Mouse (Mus musculus): ENCODE results near the gene Ddx24. TPM values are rescaled to one million over a fixed set of nuclear protein-coding genes. Genes with fewer than 3 reads are reported as not detected.

The Ddx24 gene
- total and polyA plus RNA-seq, 3 experiments = 76.2 to 125 (median 83.0) TPM

DNA sequence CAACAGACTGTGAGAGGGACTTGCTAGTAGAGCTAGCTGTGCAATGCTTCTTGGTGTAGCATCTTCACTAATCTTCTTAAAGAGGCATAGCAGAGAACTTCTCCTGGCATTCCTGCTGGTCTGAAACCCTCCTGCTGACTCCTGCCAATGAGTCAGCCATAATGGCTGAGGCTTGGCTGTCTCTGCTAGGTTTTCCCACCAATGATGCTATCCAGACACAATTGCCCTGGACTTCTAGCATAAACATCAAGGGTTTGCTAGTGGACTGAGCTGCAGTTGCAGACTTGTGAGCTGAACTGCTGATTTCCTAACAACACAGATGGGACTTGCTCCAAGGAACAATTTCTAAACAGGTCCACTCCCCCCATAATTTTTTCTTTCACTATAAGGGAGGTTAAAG, 27.7 kb upstream of the Ddx24 start:
- no peak overlapping the region for H3K4me3 ChIP-seq (replicated peaks in 1 of 3; ENCODE audit: low read depth in 2 of 3, low read length in 2 of 3, poor library complexity in 1 of 3)
- no peak overlapping the region for H3K27ac ChIP-seq (ENCODE audit: insufficient read depth, low read depth)
- DNase-seq (ENCODE audit: extremely low read depth) = no peak
- TF ChIP-seq HCFC1 (IDR thresholded peaks at IDR 0.05; ENCODE audit: low read depth, low read length) (no peak), CHD1 (IDR thresholded peaks at IDR 0.05; ENCODE audit: low read depth, low read length) (no peak)
- H3K4me1 ChIP-seq (ENCODE audit: control insufficient read depth in 1 of 2, insufficient read depth in 2 of 2) = no peaks in the 10 kb centered on the region
- dilution Hi-C loops (cut with MboI; ENCODE audit: extremely low pct_ligation_motif_present, extremely low pct_unique_long_range_greater_than_20kb, low sequenced_read_pairs) = no loop called here
- peaks cover 3% of the 10 kb centered on the region for H3K9me3 ChIP-seq (replicated peaks; ENCODE audit: low read length)
- H3K36me3 ChIP-seq (replicated peaks in 1 of 2; ENCODE audit: control insufficient read depth in 1 of 2, insufficient read depth in 1 of 2, low read length in 1 of 2) = no peaks in the 10 kb centered on the region
- in situ Hi-C loops (cut with MboI; ENCODE audit: low pct_ligation_motif_present, low pct_unique_long_range_greater_than_20kb, low sequenced_read_pairs) = no loop called here
- H3K79me2 ChIP-seq (replicated peaks; ENCODE audit: control insufficient read depth, extremely low read depth, insufficient read depth, poor library complexity, severe bottlenecking) = no peaks in the 10 kb centered on the region
- H3K4me2 ChIP-seq (ENCODE audit: insufficient read depth, low read depth, poor library complexity, severe bottlenecking) = no peak overlapping the region
- H3K27me3 ChIP-seq (replicated peaks) = peaks cover 30% of the 10 kb centered on the region
- no peak overlapping the region for H3K9ac ChIP-seq (ENCODE audit: insufficient read depth, low read depth)

DNA sequence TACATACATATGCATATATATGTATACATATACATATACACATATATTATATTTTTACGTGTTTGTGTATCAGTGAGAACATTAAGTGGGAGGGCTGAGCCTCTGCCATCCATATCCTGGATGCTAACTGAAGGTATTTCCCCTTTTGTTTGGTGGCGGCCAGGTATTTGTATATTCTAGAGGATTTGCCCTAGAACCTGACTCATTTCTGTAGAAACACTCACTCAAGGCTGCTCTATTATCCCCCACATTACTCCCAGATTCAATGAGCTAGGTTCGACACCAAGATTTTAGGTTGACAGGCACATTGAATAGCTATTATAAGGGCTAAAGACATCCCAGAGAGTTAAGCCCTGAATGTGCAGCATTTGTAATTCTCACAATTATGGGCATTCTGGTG, 19.4 kb upstream of the Ddx24 start:
- Histone ChIP-seq H3K36me3 (replicated peaks in 1 of 2; ENCODE audit: control insufficient read depth in 1 of 2, insufficient read depth in 1 of 2, low read length in 1 of 2) (peaks cover 7 to 25% of the 10 kb centered on the region in 2 experiments), H3K9ac (ENCODE audit: insufficient read depth, low read depth) (no peak overlapping the region), H3K4me1 (ENCODE audit: control insufficient read depth in 1 of 2, insufficient read depth in 2 of 2) (peaks cover 16 to 39% of the 10 kb centered on the region in 2 experiments), H3K79me2 (replicated peaks; ENCODE audit: control insufficient read depth, extremely low read depth, insufficient read depth, poor library complexity, severe bottlenecking) (no peaks in the 10 kb centered on the region), H3K4me3 (replicated peaks in 1 of 3; ENCODE audit: low read depth in 2 of 3, low read length in 2 of 3, poor library complexity in 1 of 3) (no peak overlapping the region), H3K27ac (ENCODE audit: insufficient read depth, low read depth) (no peak overlapping the region), H3K4me2 (ENCODE audit: insufficient read depth, low read depth, poor library complexity, severe bottlenecking) (peak overlapping the region; percentile 16; the same call in 1 of the 2 replicates), H3K27me3 (replicated peaks) (peaks cover 5% of the 10 kb centered on the region), H3K9me3 (replicated peaks; ENCODE audit: low read length) (no peaks in the 10 kb centered on the region)
- TF ChIP-seq MAX (IDR thresholded peaks at IDR 0.05; ENCODE audit: low read length) (no peak), MXI1 (IDR thresholded peaks at IDR 0.05; ENCODE audit: low read depth, low read length) (no peak), GABPA (IDR thresholded peaks at IDR 0.05; ENCODE audit: insufficient replicate concordance, low read depth, low read length) (no peak), ZNF384 (IDR thresholded peaks at IDR 0.05; ENCODE audit: low read depth, low read length) (no peak), E2F4 (IDR thresholded peaks at IDR 0.05; ENCODE audit: insufficient replicate concordance, low read depth, low read length) (no peak), ZMIZ1 (IDR thresholded peaks at IDR 0.05; ENCODE audit: low read depth, low read length) (no peak), NELFE (IDR thresholded peaks at IDR 0.05; ENCODE audit: low read depth, low read length) (no peak), USF2 (conservative IDR thresholded peaks at IDR 0.05; ENCODE audit: low read depth, low read length) (no peak), UBTF (IDR thresholded peaks at IDR 0.05; ENCODE audit: low read depth, low read length) (no peak), HCFC1 (IDR thresholded peaks at IDR 0.05; ENCODE audit: low read depth, low read length) (no peak), MYC (IDR thresholded peaks at IDR 0.05; ENCODE audit: low read depth, low read length) (no peak), RCOR1 (conservative IDR thresholded peaks at IDR 0.05; ENCODE audit: low read depth, low read length) (no peak), SIN3A (IDR thresholded peaks at IDR 0.05; ENCODE audit: low read length) (no peak), KAT2A (IDR thresholded peaks at IDR 0.05; ENCODE audit: insufficient replicate concordance, low read length) (no peak), CHD2 (IDR thresholded peaks at IDR 0.05; ENCODE audit: low read length) (no peak), RAD21 (IDR thresholded peaks at IDR 0.05; ENCODE audit: low read depth, low read length) (no peak), MEF2A (IDR thresholded peaks at IDR 0.05; ENCODE audit: borderline replicate concordance, low read depth, low read length) (no peak), POLR2A (IDR thresholded peaks at IDR 0.05; ENCODE audit: low read depth, low read length) (no peak), TCF12 (IDR thresholded peaks at IDR 0.05; ENCODE audit: low read depth, low read length) (no peak), CHD1 (IDR thresholded peaks at IDR 0.05; ENCODE audit: low read depth, low read length) (no peak), TBP (conservative IDR thresholded peaks at IDR 0.05; ENCODE audit: low read depth, low read length) (no peak), POLR2AphosphoS2 (IDR thresholded peaks at IDR 0.05; ENCODE audit: low read depth, low read length) (no peak), ZC3H11A (IDR thresholded peaks at IDR 0.05; ENCODE audit: low read depth, low read length) (no peak), NRF1 (IDR thresholded peaks at IDR 0.05; ENCODE audit: low read depth, low read length) (no peak), IRF4 (IDR thresholded peaks at IDR 0.05; ENCODE audit: low read depth, low read length) (peak; percentile 92), USF1 (IDR thresholded peaks at IDR 0.05; ENCODE audit: low read depth, low read length) (no peak), MAFK (IDR thresholded peaks at IDR 0.05; ENCODE audit: insufficient replicate concordance, low read length) (no peak), SMC3 (IDR thresholded peaks at IDR 0.05; ENCODE audit: low read depth, low read length) (no peak), MAZ (IDR thresholded peaks at IDR 0.05; ENCODE audit: low read depth, low read length) (no peak), EP300 (IDR thresholded peaks at IDR 0.05; ENCODE audit: low read length) (peak; percentile 71), JUND (conservative IDR thresholded peaks at IDR 0.05; ENCODE audit: low read depth, low read length) (peak; percentile 91), JUN (IDR thresholded peaks at IDR 0.05; ENCODE audit: insufficient read depth, low read depth, low read length) (peak; percentile 67), ETS1 (conservative IDR thresholded peaks at IDR 0.05; ENCODE audit: low read depth, low read length) (no peak; the same call in 1 of the 2 replicates), BHLHE40 (IDR thresholded peaks at IDR 0.05; ENCODE audit: low read depth, low read length) (0 out of 2 replicates have a peak, but pooled peaks have one; percentile 20)
- DNase-seq (ENCODE audit: extremely low read depth) = peak; percentile 67
- in situ Hi-C loops (cut with MboI; ENCODE audit: low pct_ligation_motif_present, low pct_unique_long_range_greater_than_20kb, low sequenced_read_pairs) (no loop called here), dilution Hi-C loops (cut with MboI; ENCODE audit: extremely low pct_ligation_motif_present, extremely low pct_unique_long_range_greater_than_20kb, low sequenced_read_pairs) (no loop called here)
